Mouse (Mus musculus) cerebellum, adult 18-20 months (tissue): ENCODE measurements around the gene Plch2.
A peak's percentile ranks its signal among the peaks of the same experiment; 100 is the strongest.

ENCODE experiments used
- DNase-seq, 2 experiments: peaks; one replicate each; pipeline ENCODE4 v3.0.0; 2021

Gene Plch2

GRCm38 (mm10) chr4:155056724-155057123 lies at the start of gene Plch2:
TSS of gene Plch2 (minus strand) at chr4:155056784.
- no peak for DNase-seq

GRCm38 (mm10) chr4:155098572-155098971 lies 42.0 kb upstream of the Plch2 start:
- no peak for DNase-seq

- DNase-seq: peak in 1 of 2 experiments; percentile 26
Observed at GRCm38 (mm10) chr4:155097452-155097851, 40.9 kb upstream of the Plch2 start.

- DNase-seq: peak; percentile 71 to 78
Observed at GRCm38 (mm10) chr4:155095967-155096366, 39.4 kb upstream of the Plch2 start.

- peak; percentile 92 to 94 for DNase-seq
Observed at GRCm38 (mm10) chr4:155095238-155095900, 38.8 kb upstream of the Plch2 start.

GRCm38 (mm10) chr4:155094565-155094964 lies 38.0 kb upstream of the Plch2 start:
- peak; percentile 57 to 66 for DNase-seq

GRCm38 (mm10) chr4:155093431-155094149 lies 37.0 kb upstream of the Plch2 start:
- DNase-seq: peak in 1 of 2 experiments; percentile 45

- peak; percentile 91 to 94 for DNase-seq
Observed at GRCm38 (mm10) chr4:155092718-155093430, 36.3 kb upstream of the Plch2 start.

GRCm38 (mm10) chr4:155090688-155091449 lies 34.3 kb upstream of the Plch2 start:
- peak in 1 of 2 experiments; percentile 26 for DNase-seq

GRCm38 (mm10) chr4:155090147-155090546 lies 33.6 kb upstream of the Plch2 start:
- peak in 1 of 2 experiments; percentile 31 for DNase-seq

GRCm38 (mm10) chr4:155089241-155089640 lies 32.7 kb upstream of the Plch2 start:
- DNase-seq: no peak

GRCm38 (mm10) chr4:155086108-155087024 lies 29.8 kb upstream of the Plch2 start, which contains the start of the genes Rer1 and Morn1:
TSS of gene Rer1 (minus strand) at chr4:155086382.
TSS of gene Morn1 (plus strand) at chr4:155086577.
- peak; percentile 99 to 100 for DNase-seq

GRCm38 (mm10) chr4:155085206-155086107 lies 28.9 kb upstream of the Plch2 start:
- DNase-seq: no peak

GRCm38 (mm10) chr4:155084351-155084750 lies 27.8 kb upstream of the Plch2 start:
- no peak for DNase-seq

- no peak for DNase-seq
Observed at GRCm38 (mm10) chr4:155083553-155083952, 27.0 kb upstream of the Plch2 start.

GRCm38 (mm10) chr4:155079666-155080065 lies 23.1 kb upstream of the Plch2 start:
- DNase-seq: no peak

GRCm38 (mm10) chr4:155078808-155079207 lies 22.2 kb upstream of the Plch2 start:
- DNase-seq: peak in 1 of 2 experiments; percentile 45

GRCm38 (mm10) chr4:155076677-155077076 lies 20.1 kb upstream of the Plch2 start:
- no peak for DNase-seq

- no peak for DNase-seq
Observed at GRCm38 (mm10) chr4:155075813-155076212, 19.2 kb upstream of the Plch2 start.

- no peak for DNase-seq
Observed at GRCm38 (mm10) chr4:155075137-155075536, 18.6 kb upstream of the Plch2 start.
